Mouse (Mus musculus): ENCODE measurements at regions not wholly inside any gene's neighbourhood (a gene's known extent, or its start where the extent isn't known, plus 50 kb on each side); places are given as distances from the start of the nearest gene placed in this dataset.
A peak's percentile ranks its signal among the peaks of the same experiment; 100 is the strongest.

DNA sequence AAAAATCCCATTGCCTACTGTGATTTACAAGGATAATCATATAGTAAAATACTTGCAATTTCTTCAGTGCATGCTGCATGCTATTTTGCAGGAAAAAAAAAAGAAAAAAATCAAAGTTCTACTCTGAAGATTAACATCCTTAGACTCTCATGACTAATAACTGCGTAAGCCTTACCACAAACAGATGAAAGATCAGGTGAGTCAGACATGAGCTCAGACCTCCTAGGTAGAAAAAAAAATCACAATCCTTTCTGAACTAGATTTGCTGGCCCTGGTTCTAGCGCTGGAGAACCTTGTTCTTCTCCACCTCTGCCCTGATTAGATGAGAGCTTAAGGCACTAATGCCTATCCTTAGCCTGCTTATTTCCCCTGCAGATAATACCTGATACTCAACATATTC, 96.1 kb upstream of the Snap25 start:
- no peak for DNase-seq (ENCODE audit: low spot score in 2 of 2)

DNA sequence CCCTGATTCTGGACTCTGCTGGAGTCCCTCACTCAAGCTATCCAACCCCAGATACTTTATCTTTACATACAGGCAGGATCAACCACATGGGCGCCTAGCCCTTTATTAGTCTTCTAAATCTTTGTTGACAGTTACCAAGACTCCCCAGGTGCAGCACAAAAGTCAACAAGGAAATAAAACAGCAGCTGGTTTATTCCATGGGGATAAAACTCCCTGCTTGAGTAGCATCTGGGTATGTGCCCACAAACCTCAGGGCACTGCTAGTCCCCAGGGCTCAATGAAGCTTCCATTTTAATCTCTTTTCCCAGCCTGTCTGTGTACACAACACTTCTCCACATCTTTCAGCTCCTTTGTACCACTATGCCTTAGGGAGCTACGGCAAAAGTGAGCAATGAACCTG, 95.1 kb upstream of the Snap25 start:
- DNase-seq (ENCODE audit: low spot score in 2 of 2): no peak

DNA sequence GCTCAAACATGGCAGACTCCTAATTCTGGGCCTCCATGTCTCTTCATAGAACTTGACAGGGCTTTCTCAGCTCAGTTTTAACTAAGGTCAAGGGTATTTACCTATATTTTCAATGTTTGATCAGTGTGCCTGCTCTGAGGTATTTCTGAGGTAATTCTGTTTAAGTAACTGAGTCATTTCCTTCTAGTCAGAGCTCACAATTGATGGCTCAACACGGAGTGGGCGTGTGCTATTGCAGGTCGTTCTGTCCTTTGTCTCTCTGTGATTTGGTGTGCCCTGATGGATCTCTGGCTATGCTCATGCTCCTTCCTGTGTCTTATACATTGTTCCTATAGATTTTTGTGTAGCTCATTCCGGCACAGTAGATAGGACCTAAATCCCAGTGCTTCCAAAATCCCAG, 92.9 kb upstream of the Snap25 start:
- DNase-seq (ENCODE audit: low spot score in 2 of 2): no peak

DNA sequence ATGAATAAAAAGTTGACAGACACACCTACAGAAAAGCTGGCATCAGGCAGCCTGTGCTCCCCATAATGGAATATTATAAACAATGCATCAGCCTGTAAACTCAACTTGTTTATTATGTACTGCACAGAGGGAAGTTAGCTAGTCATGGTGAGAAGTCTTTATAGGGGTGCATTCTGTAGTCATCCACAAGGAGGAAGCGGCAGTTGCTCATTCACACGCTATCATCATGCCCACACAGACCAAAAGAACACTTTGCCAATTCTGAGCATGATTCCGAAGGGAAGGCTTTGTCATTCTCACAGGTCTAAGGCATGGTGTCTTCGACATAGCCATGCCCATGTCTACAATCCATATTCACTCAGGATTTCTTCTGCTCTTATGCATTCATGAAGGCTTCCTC, 92.3 kb upstream of the Snap25 start:
- DNase-seq (ENCODE audit: low spot score in 2 of 2): no peak

DNA sequence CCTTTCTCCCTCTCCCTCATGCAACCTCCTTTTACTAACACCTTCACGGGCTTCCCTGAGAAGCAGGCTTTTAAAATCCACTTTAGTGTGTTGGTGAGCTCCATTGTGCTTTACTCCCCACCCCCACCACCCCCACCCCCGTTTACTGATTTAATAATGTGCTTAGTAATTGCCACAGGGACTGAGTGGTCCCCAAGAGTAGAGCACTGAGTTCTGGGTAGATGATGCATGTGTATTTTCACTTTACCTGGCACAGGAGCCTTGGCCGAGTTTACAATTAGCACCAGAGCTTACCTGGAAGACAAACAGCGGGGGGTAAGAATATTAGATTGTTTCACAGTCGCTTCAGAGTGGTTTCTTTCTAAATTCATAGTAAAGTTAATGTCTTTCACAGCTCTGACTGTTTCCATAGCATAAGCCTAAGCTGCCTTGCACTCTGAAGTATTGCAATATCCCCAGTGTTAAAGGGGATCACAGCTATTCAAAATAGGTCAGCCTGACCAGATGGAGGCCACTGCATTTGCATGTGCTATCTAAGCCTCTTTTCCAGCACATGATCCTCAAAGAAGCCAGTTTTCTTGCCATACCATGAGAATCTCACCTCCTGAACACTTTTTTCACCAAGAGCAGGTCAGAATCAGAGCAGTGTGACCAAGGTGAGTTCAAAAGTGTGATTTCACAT, 89.3 kb upstream of the Snap25 start:
- DNase-seq (ENCODE audit: low spot score in 2 of 2): no peak

DNA sequence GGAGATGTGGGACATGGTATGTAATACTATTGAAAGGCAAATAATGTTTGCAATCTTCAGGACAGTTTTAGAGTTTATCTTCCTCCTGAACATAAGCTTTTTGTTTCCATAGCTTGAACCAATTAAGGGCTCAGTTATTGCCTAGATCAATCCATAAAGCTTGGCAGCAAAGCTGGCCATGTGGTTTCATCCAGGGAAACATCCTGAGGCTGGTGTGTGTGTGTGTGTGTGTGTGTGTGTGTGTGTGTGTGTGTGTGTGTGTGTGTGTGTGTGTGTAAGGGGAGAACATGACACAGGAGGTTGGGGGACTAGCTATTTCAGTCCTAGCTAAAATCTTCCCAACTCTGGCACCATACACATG, 88.8 kb upstream of the Snap25 start:
- no peak for DNase-seq (ENCODE audit: low spot score in 2 of 2)

DNA sequence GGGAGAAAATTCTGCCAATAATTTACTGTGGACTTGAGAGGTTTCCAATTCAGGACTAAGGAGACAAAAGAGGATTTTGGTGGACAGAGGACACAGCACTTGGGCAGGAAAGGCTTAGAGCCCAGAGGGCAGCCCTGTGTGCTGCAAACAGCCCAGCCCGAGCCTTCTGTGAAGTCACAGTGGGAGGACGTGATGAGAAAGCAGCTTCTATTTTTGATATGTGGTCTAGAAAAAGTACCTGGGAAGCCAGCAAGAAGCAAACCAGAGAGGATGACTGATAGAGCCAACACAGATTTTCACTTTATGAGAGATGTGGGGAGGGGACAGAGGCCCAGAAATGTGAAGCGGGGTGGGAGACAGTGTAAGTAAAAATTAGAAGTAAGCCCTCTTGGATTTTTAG, 66.3 kb upstream of the Snap25 start:
- peak; percentile 25 to 46 for DNase-seq (ENCODE audit: low spot score in 2 of 2)

DNA sequence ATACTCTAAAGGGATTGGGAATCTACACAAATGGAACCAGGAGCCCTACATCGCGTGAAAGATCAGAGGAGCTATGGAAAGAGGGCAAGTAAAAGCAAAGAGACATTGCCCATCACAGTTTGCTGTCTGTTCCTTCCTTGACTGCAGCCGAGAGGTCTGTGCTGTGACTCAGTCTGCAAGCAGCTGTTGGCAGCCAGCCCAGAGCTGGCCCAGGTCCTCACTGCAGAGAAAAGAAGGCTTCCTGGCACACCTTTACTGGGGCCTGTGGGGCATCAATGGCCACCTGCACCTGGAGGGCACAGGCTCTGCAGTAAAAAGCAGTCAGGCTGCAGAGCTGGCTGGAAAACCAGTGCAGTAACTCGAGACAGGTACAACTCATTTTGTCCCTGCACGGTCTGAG, 64.6 kb upstream of the Snap25 start:
- peak; percentile 46 to 54 for DNase-seq (ENCODE audit: low spot score in 2 of 2)

DNA sequence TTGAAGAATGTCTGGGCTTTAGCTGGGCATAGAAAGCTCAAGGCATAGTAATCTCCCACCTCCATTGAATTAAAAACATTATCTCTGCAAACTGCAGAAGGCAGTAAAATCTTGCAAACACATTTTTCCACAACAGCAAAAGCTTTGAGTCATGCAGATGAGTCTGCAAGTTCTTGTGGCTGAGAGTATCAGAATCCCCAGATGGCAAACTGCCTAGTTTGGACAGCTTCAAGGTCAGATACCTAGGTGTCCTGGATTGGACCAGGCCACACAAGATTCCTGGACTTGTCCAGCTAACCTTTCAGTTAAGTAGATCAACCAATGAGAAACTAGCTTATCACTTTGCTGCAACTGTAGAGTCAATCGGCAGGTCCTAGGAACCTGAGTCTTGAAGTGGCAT, 62.5 kb upstream of the Snap25 start:
- peak in 1 of 2 experiments; percentile 12 for DNase-seq (ENCODE audit: low spot score in 2 of 2)

DNA sequence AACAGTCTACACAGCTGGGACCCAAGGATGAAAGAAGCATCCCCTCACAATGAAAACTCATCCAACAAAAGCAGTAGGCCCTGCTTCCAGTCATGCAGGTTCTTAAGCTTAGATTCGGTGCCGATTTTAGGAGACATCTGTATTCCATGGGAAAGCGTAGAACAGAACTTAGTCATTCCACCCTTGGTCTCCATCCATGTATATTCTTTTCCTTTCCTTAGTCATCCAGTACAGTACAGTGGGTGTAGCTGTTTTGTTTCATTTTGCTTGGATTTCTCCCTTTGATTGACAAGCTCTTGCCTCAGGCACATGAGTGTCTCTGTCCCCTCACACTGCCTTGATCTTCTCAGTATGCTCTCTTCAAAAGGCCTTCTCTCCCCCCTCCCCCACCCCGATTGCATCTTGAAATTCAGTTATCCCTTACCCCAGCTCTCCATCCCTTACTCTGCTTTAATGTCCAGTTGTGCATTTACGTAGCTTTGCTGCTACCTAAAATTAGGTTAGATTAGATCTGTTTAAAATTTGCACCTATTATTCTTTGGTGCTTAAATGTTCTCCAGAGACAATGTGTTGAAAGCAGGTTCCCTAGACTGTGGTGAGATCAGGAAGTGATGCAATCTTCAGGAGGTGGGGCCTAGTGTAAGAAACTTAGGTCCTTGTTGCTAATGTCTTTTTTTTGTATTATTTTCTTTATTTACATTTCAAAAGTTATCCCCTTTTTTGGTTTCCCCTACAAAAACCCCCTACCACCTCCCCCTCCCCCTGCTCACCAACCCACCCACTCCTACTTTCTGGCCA, 60.8 kb upstream of the Snap25 start:
- no peak for DNase-seq (ENCODE audit: low spot score in 2 of 2)
